Mouse (Mus musculus): ENCODE measurements around the gene Cnn1. TPM values are rescaled to one million over a fixed set of nuclear protein-coding genes. Genes with fewer than 3 reads are reported as not detected.
A peak's percentile ranks its signal among the peaks of the same experiment; 100 is the strongest.

Gene Cnn1
- total RNA-seq, 1 experiment, result 25.6 TPM

GRCm38 (mm10) chr9:22150946-22151345 is 51.9 kb downstream of the Cnn1 start:
- TF ChIP-seq ZNF384 (IDR thresholded peaks at IDR 0.05; ENCODE audit: low read depth, low read length) (no peak), CHD2 (IDR thresholded peaks at IDR 0.05; ENCODE audit: low read depth, low read length) (no peak), HCFC1 (IDR thresholded peaks at IDR 0.05; ENCODE audit: borderline replicate concordance, insufficient read depth, low read length) (no peak), MAFK (IDR thresholded peaks at IDR 0.05; ENCODE audit: insufficient read depth, low read depth, low read length) (no peak)
- no peak for DNase-seq (ENCODE audit: low read depth, low spot score)
- H3K4me1 ChIP-seq (ENCODE audit: control insufficient read depth in 2 of 2, insufficient read depth in 2 of 2, low read length in 2 of 2, poor library complexity in 1 of 2), result peaks cover 0 to 3% of the 10 kb centered on the region in 2 experiments; a peak in 2 of 4 replicates
- H3K9me3 ChIP-seq (ENCODE audit: control insufficient read depth, insufficient read depth, low read depth, low read length), result no peaks in the 10 kb centered on the region
- H3K36me3 ChIP-seq (ENCODE audit: control insufficient read depth, insufficient read depth, low read length, poor library complexity, severe bottlenecking), result no peaks in the 10 kb centered on the region
- no peak overlapping the region for H3K9ac ChIP-seq (ENCODE audit: insufficient read depth, low read depth, low read length, poor library complexity, severe bottlenecking)
- H3K4me3 ChIP-seq (ENCODE audit: insufficient read depth in 1 of 2, low read depth in 1 of 2, low read length in 2 of 2, poor library complexity in 1 of 2, severe bottlenecking in 1 of 2), result no peak overlapping the region
- in situ Hi-C loops (cut with MboI; ENCODE audit: low sequenced_read_pairs in 2 of 2, unreplicated experiment in 2 of 2), result no loop called here
- no peak overlapping the region for H3K27ac ChIP-seq (ENCODE audit: insufficient read depth, low read depth, low read length, poor library complexity, severe bottlenecking)

GRCm38 (mm10) chr9:22153810-22154209 is 54.8 kb downstream of the Cnn1 start:
- Histone ChIP-seq H3K9me3 (ENCODE audit: control insufficient read depth, insufficient read depth, low read depth, low read length) (no peaks in the 10 kb centered on the region), H3K9ac (ENCODE audit: insufficient read depth, low read depth, low read length, poor library complexity, severe bottlenecking) (no peak overlapping the region), H3K4me1 (ENCODE audit: control insufficient read depth in 2 of 2, insufficient read depth in 2 of 2, low read length in 2 of 2, poor library complexity in 1 of 2) (peaks cover 0 to 10% of the 10 kb centered on the region in 2 experiments; a peak in 2 of 4 replicates), H3K36me3 (ENCODE audit: control insufficient read depth, insufficient read depth, low read length, poor library complexity, severe bottlenecking) (peaks cover 6% of the 10 kb centered on the region; the same call in 1 of the 2 replicates), H3K4me3 (ENCODE audit: insufficient read depth in 1 of 2, low read depth in 1 of 2, low read length in 2 of 2, poor library complexity in 1 of 2, severe bottlenecking in 1 of 2) (no peak overlapping the region), H3K27ac (ENCODE audit: insufficient read depth, low read depth, low read length, poor library complexity, severe bottlenecking) (no peak overlapping the region)
- TF ChIP-seq ZNF384 (IDR thresholded peaks at IDR 0.05; ENCODE audit: low read depth, low read length) (no peak), MAFK (IDR thresholded peaks at IDR 0.05; ENCODE audit: insufficient read depth, low read depth, low read length) (no peak), CHD2 (IDR thresholded peaks at IDR 0.05; ENCODE audit: low read depth, low read length) (no peak), ZC3H11A (IDR thresholded peaks at IDR 0.05; ENCODE audit: borderline replicate concordance, low read depth, low read length) (no peak)
- in situ Hi-C loops (cut with MboI; ENCODE audit: low sequenced_read_pairs in 2 of 2, unreplicated experiment in 2 of 2), result no loop called here
- no peak for DNase-seq (ENCODE audit: low read depth, low spot score)

- peak overlapping the region in 1 of 2 experiments; percentile 25; a peak in 2 of 4 replicates for H3K4me3 ChIP-seq (ENCODE audit: insufficient read depth in 1 of 2, low read depth in 1 of 2, low read length in 2 of 2, poor library complexity in 1 of 2, severe bottlenecking in 1 of 2)
- in situ Hi-C loops (cut with MboI; ENCODE audit: low sequenced_read_pairs in 2 of 2, unreplicated experiment in 2 of 2), result no loop called here
- no peaks in the 10 kb centered on the region for H3K9me3 ChIP-seq (ENCODE audit: control insufficient read depth, insufficient read depth, low read depth, low read length)
- DNase-seq (ENCODE audit: low read depth, low spot score), result no peak
- peak overlapping the region; percentile 31; the same call in 1 of the 2 replicates for H3K9ac ChIP-seq (ENCODE audit: insufficient read depth, low read depth, low read length, poor library complexity, severe bottlenecking)
- TF ChIP-seq ZC3H11A (IDR thresholded peaks at IDR 0.05; ENCODE audit: borderline replicate concordance, low read depth, low read length) (peak; percentile 66), MAFK (IDR thresholded peaks at IDR 0.05; ENCODE audit: insufficient read depth, low read depth, low read length) (no peak)
- peaks cover 6% of the 10 kb centered on the region; the same call in 1 of the 2 replicates for H3K36me3 ChIP-seq (ENCODE audit: control insufficient read depth, insufficient read depth, low read length, poor library complexity, severe bottlenecking)
- no peak overlapping the region for H3K27ac ChIP-seq (ENCODE audit: insufficient read depth, low read depth, low read length, poor library complexity, severe bottlenecking)
- peaks cover 0 to 7% of the 10 kb centered on the region in 2 experiments; a peak in 1 of 4 replicates for H3K4me1 ChIP-seq (ENCODE audit: control insufficient read depth in 2 of 2, insufficient read depth in 2 of 2, low read length in 2 of 2, poor library complexity in 1 of 2)
These were observed 56.6 kb downstream of the Cnn1 start for GRCm38 (mm10) chr9:22155614-22156013.

GRCm38 (mm10) chr9:22156497-22157245 is 57.7 kb downstream of the Cnn1 start, which contains the start of gene Pigyl:
Pigyl (plus strand) TSS chr9:22156846.
- peak within 1 kb of the TSS; percentile 9; the same call in 1 of the 2 replicates for H3K27ac ChIP-seq (ENCODE audit: insufficient read depth, low read depth, low read length, poor library complexity, severe bottlenecking)
- peak; percentile 99 for DNase-seq (ENCODE audit: low read depth, low spot score)
- in situ Hi-C loops (cut with MboI; ENCODE audit: low sequenced_read_pairs in 2 of 2, unreplicated experiment in 2 of 2), result no loop called here

More at GRCm38 (mm10) chr9:22156497-22157245, 57.7 kb downstream of the Cnn1 start, which contains the start of gene Pigyl:
- Histone ChIP-seq H3K9ac (ENCODE audit: insufficient read depth, low read depth, low read length, poor library complexity, severe bottlenecking) (peak within 1 kb of the TSS; percentile 80), H3K9me3 (ENCODE audit: control insufficient read depth, insufficient read depth, low read depth, low read length) (no peaks in the 10 kb centered on the region), H3K4me1 (ENCODE audit: control insufficient read depth in 2 of 2, insufficient read depth in 2 of 2, low read length in 2 of 2, poor library complexity in 1 of 2) (peaks cover 0 to 7% of the 10 kb centered on the region in 2 experiments; a peak in 1 of 4 replicates), H3K4me3 (ENCODE audit: insufficient read depth in 1 of 2, low read depth in 1 of 2, low read length in 2 of 2, poor library complexity in 1 of 2, severe bottlenecking in 1 of 2) (peak within 1 kb of the TSS; percentile 74 to 97), H3K36me3 (ENCODE audit: control insufficient read depth, insufficient read depth, low read length, poor library complexity, severe bottlenecking) (peaks cover 6% of the 10 kb centered on the region; the same call in 1 of the 2 replicates)
- peak; percentile 86 for TF ChIP-seq CHD2 (IDR thresholded peaks at IDR 0.05; ENCODE audit: low read depth, low read length)
- TF ChIP-seq MAFK (IDR thresholded peaks at IDR 0.05; ENCODE audit: insufficient read depth, low read depth, low read length), result no peak
- peak; percentile 41; the same call in 1 of the 2 replicates for TF ChIP-seq HCFC1 (IDR thresholded peaks at IDR 0.05; ENCODE audit: borderline replicate concordance, insufficient read depth, low read length)
